Mouse (Mus musculus) cerebral cortex, adult 2 months (tissue): ENCODE results near the gene Necab3.

Experiments
- WGBS: fragments of 180-500 bp; shearing (Covaris S2); methylation state at CpG from one replicate; pipeline ENCODE4 v1.1.7; 2018; 5-methylcytosine and 5-hydroxymethylcytosine counted together

Necab3 gene

GRCm38 (mm10) chr2:154558264-154559039, at the start of gene Necab3:
Necab3 (minus strand) TSS chr2:154558890.
- WGBS = 8% methylated on average over 33 of the region's 34 CpGs

- 94% methylated on average over 1 of the region's 1 CpGs for WGBS
These were observed 48.3 kb upstream of the Necab3 start for GRCm38 (mm10) chr2:154606965-154607364.

- 28% methylated on average over 7 of the region's 7 CpGs for WGBS
These were observed 45.5 kb upstream of the Necab3 start for GRCm38 (mm10) chr2:154604156-154604555.

- WGBS = 0% methylated on average over 13 of the region's 13 CpGs
These were observed 45.0 kb upstream of the Necab3 start, which contains the start of gene Pxmp4 for GRCm38 (mm10) chr2:154603638-154604153. Pxmp4 (minus strand) TSS chr2:154603708.

GRCm38 (mm10) chr2:154603007-154603637, 44.4 kb upstream of the Necab3 start:
- 14% methylated on average over 22 of the region's 22 CpGs for WGBS

- 73% methylated on average over 3 of the region's 3 CpGs for WGBS
These were observed 42.6 kb upstream of the Necab3 start for GRCm38 (mm10) chr2:154601324-154601723.

- WGBS = 73% methylated on average over 6 of the region's 6 CpGs
These were observed 41.9 kb upstream of the Necab3 start for GRCm38 (mm10) chr2:154600586-154600985.

- WGBS = 94% methylated on average over 3 of the region's 3 CpGs
These were observed 38.7 kb upstream of the Necab3 start for GRCm38 (mm10) chr2:154597399-154597798.

GRCm38 (mm10) chr2:154595775-154596174, 37.1 kb upstream of the Necab3 start:
- WGBS = 57% methylated on average over 5 of the region's 5 CpGs

GRCm38 (mm10) chr2:154593025-154593424, 34.3 kb upstream of the Necab3 start:
- WGBS = 75% methylated on average over 3 of the region's 3 CpGs

- WGBS = 80% methylated on average over 3 of the region's 3 CpGs
These were observed 32.5 kb upstream of the Necab3 start for GRCm38 (mm10) chr2:154591239-154591638.

- WGBS = 53% methylated on average over 4 of the region's 4 CpGs
These were observed 30.4 kb upstream of the Necab3 start for GRCm38 (mm10) chr2:154589051-154589450.

- 64% methylated on average over 5 of the region's 5 CpGs for WGBS
These were observed 27.7 kb upstream of the Necab3 start for GRCm38 (mm10) chr2:154586405-154586804.

- WGBS = 31% methylated on average over 17 of the region's 17 CpGs
These were observed 26.4 kb upstream of the Necab3 start for GRCm38 (mm10) chr2:154584931-154585601.

GRCm38 (mm10) chr2:154583906-154584872, 25.5 kb upstream of the Necab3 start:
- WGBS = 32% methylated on average over 15 of the region's 15 CpGs

GRCm38 (mm10) chr2:154581421-154581820, 22.7 kb upstream of the Necab3 start:
- WGBS = 69% methylated on average over 1 of the region's 1 CpGs

- WGBS = 50% methylated on average over 8 of the region's 8 CpGs
These were observed 21.9 kb upstream of the Necab3 start for GRCm38 (mm10) chr2:154580586-154580985.

- WGBS = 92% methylated on average over 6 of the region's 6 CpGs
These were observed 19.0 kb upstream of the Necab3 start for GRCm38 (mm10) chr2:154577744-154578067.

GRCm38 (mm10) chr2:154576876-154577743, 18.4 kb upstream of the Necab3 start:
- WGBS = 66% methylated on average over 12 of the region's 12 CpGs

- WGBS = 65% methylated on average over 7 of the region's 7 CpGs
These were observed 15.6 kb upstream of the Necab3 start for GRCm38 (mm10) chr2:154574271-154574670.
